Mouse (Mus musculus) lung, adult 2 months (tissue): ENCODE results near the gene Tec.

Experiments used
- CTCF ChIP-seq: fragments of 200-500 bp; IDR thresholded peaks from 2 replicates; pipeline ENCODE4 v1.5.1; 2011; ENCODE audit warnings: mild to moderate bottlenecking, low read length, control low read depth; ENCODE audit not compliant: insufficient read depth
- POLR2A ChIP-seq: fragments of 200-500 bp; IDR thresholded peaks from 2 replicates; pipeline ENCODE4 v1.6.1; 2011; ENCODE audit warnings: low read depth, mild to moderate bottlenecking, control low read depth, low read length, borderline replicate concordance; ENCODE audit errors: extremely low read depth

DNA sequence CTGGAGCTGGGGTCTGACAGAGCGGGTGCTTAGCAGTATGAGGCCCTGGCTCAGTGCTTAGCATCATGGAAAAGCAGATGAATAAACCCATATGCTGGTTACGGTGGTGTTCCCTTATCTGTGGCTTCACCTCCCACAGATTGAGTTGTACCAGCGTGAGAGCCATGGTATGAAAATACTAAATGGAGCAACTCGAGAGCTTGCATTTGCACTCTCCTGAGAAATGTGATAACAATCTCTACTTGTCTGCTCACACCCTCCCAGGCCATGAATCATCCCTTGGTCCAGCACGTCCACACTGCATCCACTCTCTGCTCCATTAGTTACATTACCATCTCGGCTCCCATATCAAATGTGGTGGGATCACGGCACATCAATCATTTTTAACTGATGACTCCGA, 84.3 kb downstream of the Tec start:
- TF ChIP-seq POLR2A (no peak), CTCF (no peak)
